Mouse (Mus musculus) heart, postnatal 0 days (tissue): Measurements from ENCODE around the gene Gna11.

Experiments
- CTCF ChIP-seq: IDR thresholded peaks from 2 replicates; pipeline ENCODE4 v1.5.1; 2016; ENCODE audit warnings: antibody characterized with exemption, control low read depth, low read depth
- EP300 ChIP-seq: IDR thresholded peaks from 2 replicates; pipeline ENCODE4 v1.6.1; 2016; ENCODE audit warnings: antibody characterized with exemption, low read depth

- no peak for TF ChIP-seq CTCF
- no peak for TF ChIP-seq EP300
Measured at GRCm38 (mm10) chr10:81568381-81569191, 23.6 kb upstream of the Gna11 start.
